Comparison of ENCODE assay signal across 8 mouse cellular contexts in the genomic region with DNA sequence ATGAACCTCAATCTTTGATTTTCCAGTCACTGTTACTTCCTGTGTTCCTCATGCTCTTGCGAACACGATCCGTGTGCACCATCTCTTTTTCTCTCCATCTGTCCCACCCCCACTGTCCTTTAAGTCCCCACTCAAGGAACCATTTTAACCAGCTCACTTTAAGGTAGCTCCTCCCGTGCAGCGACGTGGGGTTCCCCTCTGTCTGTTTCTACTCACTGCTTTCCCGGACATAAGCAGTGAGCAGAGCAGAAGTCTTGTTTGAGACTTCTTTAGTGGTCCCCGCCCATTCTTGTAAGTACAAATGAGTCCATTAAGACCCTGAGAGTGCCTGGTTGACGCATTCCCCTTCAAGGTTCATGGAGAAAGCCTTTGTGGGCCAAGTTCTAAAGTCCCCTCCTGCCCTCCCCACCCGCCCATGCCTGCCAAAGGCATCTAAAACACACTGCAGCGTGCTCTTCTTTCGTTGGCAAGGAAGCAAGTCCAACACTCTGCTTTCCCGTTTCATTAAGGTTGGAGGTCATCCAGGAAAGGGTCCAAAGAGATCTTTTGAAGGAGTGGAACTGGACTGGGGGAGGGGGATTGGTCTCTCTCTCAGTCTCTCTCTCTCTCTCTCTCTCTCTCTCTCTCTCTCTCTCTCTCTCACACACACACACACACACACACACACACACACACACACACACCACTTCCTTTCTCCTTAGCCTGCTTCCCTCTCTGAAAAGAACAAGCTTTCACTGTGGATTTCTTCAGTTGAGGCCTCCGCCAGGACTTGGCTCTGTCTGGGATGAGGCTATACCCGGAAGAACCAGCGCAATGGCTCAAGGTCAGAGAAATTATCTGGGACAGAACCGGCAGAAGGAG.
DNase-seq lines count a peak whose midpoint lies in the region.

No protein-coding gene starts in this region.

- DNase-seq in cerebellum, postnatal 10 days, result peak; percentile 49 to 52
- DNase-seq in cerebellum, postnatal 25 days, result no peak
- peak; percentile 53 to 71 for DNase-seq in right cerebral cortex, postnatal 10 days (ENCODE audit: low spot score in 2 of 2)
- no peak for DNase-seq in right cerebral cortex, postnatal 36 days (ENCODE audit: low spot score in 2 of 2)
- DNase-seq in kidney, adult 9 months, result peak; percentile 63
- DNase-seq in skeletal muscle tissue, adult 2 months (ENCODE audit: low read depth, low spot score), result peak; percentile 26
- no peak for DNase-seq in frontal cortex, postnatal 25 days (ENCODE audit: low spot score in 2 of 2)
- DNase-seq in retina, postnatal 1 day, result no peak

Comparison
In these comparisons a context has a peak if more than half of its experiments do, and no peak if none do; other contexts are left out.
1. DNase-seq: peak in cerebellum, postnatal 10 days (2 of 2), right cerebral cortex, postnatal 10 days (2 of 2), kidney, adult 9 months (single experiment) and skeletal muscle tissue, adult 2 months (single experiment); none in cerebellum, postnatal 25 days (0 of 2), right cerebral cortex, postnatal 36 days (0 of 2), frontal cortex, postnatal 25 days (0 of 2) and retina, postnatal 1 day (single experiment).